Mouse (Mus musculus) midbrain, embryonic 14.5 days (tissue): ENCODE measurements around the gene Smg8. TPM values are rescaled to one million over a fixed set of nuclear protein-coding genes. Genes with fewer than 3 reads are reported as not detected.
A peak's percentile ranks its signal among the peaks of the same experiment; 100 is the strongest.

ENCODE experiments used
- ATAC-seq: fragments of 200-750 bp; cut with Nextera tagmentation; 2 replicates; pipeline ENCODE4 v1.8.0; 2017; ENCODE audit warnings: moderate number of reproducible peaks, moderate library complexity; ENCODE audit not compliant: low FRiP score, low TSS enrichment
- DNase-seq: peaks from one replicate; pipeline ENCODE4 v3.0.0-alpha.2; 2015
- H3K27ac ChIP-seq: fragments of 300-500 bp; sonication (generic); replicated peaks from 2 replicates; pipeline ENCODE4 v1.5.1; 2014; ENCODE audit warnings: mild to moderate bottlenecking, low read depth, low read length, moderate library complexity
- H3K27me3 ChIP-seq: fragments of 300-500 bp; sonication (generic); 2 replicates; pipeline ENCODE4 v1.6.1; 2014; ENCODE audit warnings: low read length, control low read depth, mixed read lengths; ENCODE audit not compliant: control insufficient read depth, insufficient read depth
- H3K36me3 ChIP-seq: fragments of 300-500 bp; sonication (generic); 2 replicates; pipeline ENCODE4 v1.6.1; 2014; ENCODE audit warnings: low read length, control low read depth; ENCODE audit not compliant: control insufficient read depth, insufficient read depth
- H3K4me1 ChIP-seq: fragments of 300-500 bp; sonication (generic); 2 replicates; pipeline ENCODE4 v1.6.1; 2014; ENCODE audit warnings: mild to moderate bottlenecking, antibody characterized with exemption, low read length, control low read depth; ENCODE audit not compliant: control insufficient read depth, insufficient read depth
- H3K4me2 ChIP-seq: fragments of 300-500 bp; sonication (generic); 2 replicates; pipeline ENCODE4 v1.6.1; 2014; ENCODE audit warnings: mild to moderate bottlenecking, low read length, moderate library complexity
- H3K4me3 ChIP-seq: fragments of 300-500 bp; sonication (generic); replicated peaks from 2 replicates; pipeline ENCODE4 v1.5.1; 2014; ENCODE audit warnings: low read depth, low read length
- H3K9ac ChIP-seq: fragments of 300-500 bp; sonication (generic); replicated peaks from 2 replicates; pipeline ENCODE4 v1.6.1; 2014; ENCODE audit warnings: mild to moderate bottlenecking, low read length, moderate library complexity
- H3K9me3 ChIP-seq: fragments of 300-500 bp; sonication (generic); 2 replicates; pipeline ENCODE4 v1.6.1; 2016; ENCODE audit warnings: low read length, control low read depth, mixed read lengths; ENCODE audit not compliant: control insufficient read depth
- WGBS: fragments of 180-500 bp; shearing (Covaris S2); extraction: QIAGEN DNeasy Blood & Tissue Kit; methylation state at CpG from one replicate; pipeline ENCODE4 v1.1.7; 2014; 5-methylcytosine and 5-hydroxymethylcytosine counted together
- polyA plus RNA-seq: library from polyadenylated mRNA; unstranded; fragments of >200 nt; fragmentation: Nextera tagmentation; extraction: Ambion mirVana; gene quantifications from 2 replicates; pipeline ENCODE4 v1.2.1, GENCODE M21; 2014

Gene Smg8
- polyA plus RNA-seq: 19.2 and 24.2 TPM in 2 replicates

GRCm38 (mm10) chr11:87086290-87086984, at the start of gene Smg8:
Gene Smg8 (minus strand): TSS chr11:87086774.
- ATAC-seq (peak; percentile 63; the same call in 1 of the 2 replicates), DNase-seq (peak; percentile 91)
- H3K27me3 ChIP-seq: no peaks in the 10 kb centered on the region
- peaks cover 24% of the 10 kb centered on the region for H3K4me1 ChIP-seq
- H3K9me3 ChIP-seq: no peaks in the 10 kb centered on the region
- H3K36me3 ChIP-seq: peaks cover 38% of the 10 kb centered on the region
- under 1% methylated on average over 43 of the region's 43 CpGs for WGBS
- H3K4me2 ChIP-seq: peak within 1 kb of the TSS; percentile 93
- H3K27ac ChIP-seq: peak within 1 kb of the TSS; percentile 67; the same call in 1 of the 2 replicates
- H3K4me3 ChIP-seq: peak within 1 kb of the TSS; percentile 79
- H3K9ac ChIP-seq: peak within 1 kb of the TSS; percentile 89

GRCm38 (mm10) chr11:87136233-87136632, 49.7 kb upstream of the Smg8 start:
- no peak overlapping the region for H3K4me3 ChIP-seq
- no peak overlapping the region for H3K9ac ChIP-seq
- 85% methylated on average over 4 of the region's 4 CpGs for WGBS
- no peaks in the 10 kb centered on the region for H3K4me1 ChIP-seq
- H3K4me2 ChIP-seq: no peak overlapping the region
- peaks cover 55% of the 10 kb centered on the region for H3K36me3 ChIP-seq
- H3K9me3 ChIP-seq: no peaks in the 10 kb centered on the region
- no peak for ATAC-seq
- no peak overlapping the region for H3K27ac ChIP-seq
- H3K27me3 ChIP-seq: no peaks in the 10 kb centered on the region
- DNase-seq: no peak

- Histone ChIP-seq H3K36me3 (peaks cover 34% of the 10 kb centered on the region), H3K4me3 (peak within 1 kb of the TSS; percentile 95), H3K4me1 (peaks cover 22% of the 10 kb centered on the region), H3K27me3 (no peaks in the 10 kb centered on the region), H3K9ac (peak within 1 kb of the TSS; percentile 87), H3K9me3 (no peaks in the 10 kb centered on the region), H3K4me2 (peak within 1 kb of the TSS; percentile 66), H3K27ac (peak within 1 kb of the TSS; percentile 93)
- ATAC-seq: peak; percentile 94
- DNase-seq: peak; percentile 97
- WGBS: under 1% methylated on average over 101 of the region's 105 CpGs
Measured at GRCm38 (mm10) chr11:87126824-87127816, 40.5 kb upstream of the Smg8 start, which contains the start of gene Trim37. Gene Trim37 (plus strand): TSS chr11:87127077.

- H3K9me3 ChIP-seq: no peaks in the 10 kb centered on the region
- DNase-seq (peak; percentile 60), ATAC-seq (no peak)
- WGBS: 2% methylated on average over 12 of the region's 12 CpGs
- H3K9ac ChIP-seq: peak overlapping the region; percentile 87
- peak overlapping the region; percentile 93 for H3K27ac ChIP-seq
- peaks cover 37% of the 10 kb centered on the region for H3K36me3 ChIP-seq
- peak overlapping the region; percentile 95 for H3K4me3 ChIP-seq
- H3K4me1 ChIP-seq: peaks cover 22% of the 10 kb centered on the region
- no peaks in the 10 kb centered on the region for H3K27me3 ChIP-seq
- H3K4me2 ChIP-seq: peak overlapping the region; percentile 66
Measured at GRCm38 (mm10) chr11:87126281-87126823, 39.8 kb upstream of the Smg8 start.

GRCm38 (mm10) chr11:87125562-87125961, 39.0 kb upstream of the Smg8 start:
- no peak for DNase-seq
- no peak overlapping the region; the same call in 1 of the 2 replicates for H3K9ac ChIP-seq

GRCm38 (mm10) chr11:87121864-87122263, 35.3 kb upstream of the Smg8 start:
- Histone ChIP-seq H3K27ac (no peak overlapping the region), H3K9me3 (no peaks in the 10 kb centered on the region), H3K4me3 (no peak overlapping the region), H3K27me3 (no peaks in the 10 kb centered on the region), H3K4me1 (peaks cover 6% of the 10 kb centered on the region; the same call in 1 of the 2 replicates), H3K4me2 (no peak overlapping the region), H3K9ac (no peak overlapping the region), H3K36me3 (peaks cover 63% of the 10 kb centered on the region)
- DNase-seq (no peak), ATAC-seq (no peak)
- 77% methylated on average over 8 of the region's 8 CpGs for WGBS

More at GRCm38 (mm10) chr11:87125562-87125961, 39.0 kb upstream of the Smg8 start:
- H3K9me3 ChIP-seq: no peaks in the 10 kb centered on the region
- H3K27me3 ChIP-seq: no peaks in the 10 kb centered on the region
- 48% methylated on average over 4 of the region's 4 CpGs for WGBS
- peaks cover 40% of the 10 kb centered on the region for H3K36me3 ChIP-seq
- peak overlapping the region; percentile 95 for H3K4me3 ChIP-seq
- H3K4me2 ChIP-seq: peak overlapping the region; percentile 66
- H3K4me1 ChIP-seq: peaks cover 22% of the 10 kb centered on the region
- no peak for ATAC-seq
- H3K27ac ChIP-seq: peak overlapping the region; percentile 93

GRCm38 (mm10) chr11:87110172-87110909, 23.8 kb upstream of the Smg8 start:
- Histone ChIP-seq H3K4me3 (peak overlapping the region; percentile 92), H3K4me1 (peaks cover 16% of the 10 kb centered on the region), H3K36me3 (peaks cover 24% of the 10 kb centered on the region), H3K9me3 (no peaks in the 10 kb centered on the region), H3K4me2 (peak overlapping the region; percentile 72), H3K27me3 (no peaks in the 10 kb centered on the region), H3K9ac (peak overlapping the region; percentile 91), H3K27ac (peak overlapping the region; percentile 86)
- ATAC-seq: no peak
- 5% methylated on average over 9 of the region's 9 CpGs for WGBS
- no peak for DNase-seq
